ENCODE assay signal across 37 mouse cellular contexts in the genomic region with DNA sequence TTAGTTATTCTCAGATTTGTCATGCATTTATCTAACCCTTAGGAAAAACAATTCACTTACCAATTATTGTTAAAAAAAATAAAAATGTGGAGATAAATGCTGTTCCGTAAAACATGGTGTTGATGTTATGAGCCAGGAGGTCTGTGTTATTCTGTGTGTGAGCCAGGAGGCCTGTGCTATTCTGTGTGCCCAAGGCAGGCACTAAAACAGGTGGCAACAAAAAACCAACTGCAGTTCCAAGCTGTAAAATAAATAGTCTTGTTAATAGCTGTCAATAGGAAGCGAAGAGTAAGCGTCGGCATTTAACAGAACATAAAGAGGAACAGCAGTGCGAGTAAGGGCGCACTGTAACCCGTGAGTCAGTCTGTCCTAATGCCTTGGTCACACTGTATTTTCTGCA. TPM values are rescaled to one million over a fixed set of nuclear protein-coding genes. Genes with fewer than 3 reads are reported as not detected.
A peak's percentile ranks its signal among the peaks of the same experiment; 100 is the strongest.
DNase-seq lines count a peak whose midpoint lies in the region; ATAC-seq and TF ChIP-seq lines count a peak whose summit lies in the region.
"Had no signal": no experiment of that assay in that cellular context is flagged by ENCODE, and none has a peak within 500 bp of the region (broad histone marks: within the 10 kb centered on the region; RNA-seq: fewer than 3 reads in every experiment).

No protein-coding gene starts in this region.

- peaks cover 90% of the 10 kb centered on the region for H3K79me2 ChIP-seq in macrophage (ENCODE audit: inconsistent target)

- peak overlapping the region; percentile 23; the same call in 1 of the 2 replicates for H3K27ac ChIP-seq in embryonic facial prominence, embryonic 15.5 days (replicated peaks)
- no peak overlapping the region for H3K27ac ChIP-seq in embryonic facial prominence, embryonic 10.5 days (replicated peaks)
- H3K27ac ChIP-seq in layer of hippocampus, adult 2 months = peak overlapping the region; percentile 58
- H3K27ac ChIP-seq in macrophage = peak overlapping the region; percentile 22
- no peak overlapping the region for H3K27ac ChIP-seq in intestine, embryonic 15.5 days
- no peak overlapping the region for H3K27ac ChIP-seq in heart, embryonic 10.5 days
- H3K27ac ChIP-seq: heart, adult 2 months; heart, embryonic 13.5 days; hindbrain, embryonic 10.5 days; hindbrain, embryonic 15.5 days; kidney, postnatal 0 days; liver, embryonic 14.5 days; neural tube, embryonic 15.5 days; stomach, postnatal 0 days had no signal

- peaks cover 11% of the 10 kb centered on the region; the same call in 1 of the 2 replicates for H3K4me1 ChIP-seq in embryonic facial prominence, embryonic 15.5 days
- peaks cover 19% of the 10 kb centered on the region for H3K4me1 ChIP-seq in embryonic facial prominence, embryonic 10.5 days
- H3K4me1 ChIP-seq in intestine, embryonic 15.5 days (replicated peaks) = peaks cover 7% of the 10 kb centered on the region
- H3K4me1 ChIP-seq in heart, embryonic 10.5 days = peaks cover 19% of the 10 kb centered on the region

- no peak overlapping the region for H3K9ac ChIP-seq in embryonic facial prominence, embryonic 15.5 days
- no peak overlapping the region for H3K9ac ChIP-seq in intestine, embryonic 15.5 days
- H3K9ac ChIP-seq: heart, embryonic 13.5 days; hindbrain, embryonic 15.5 days; liver, embryonic 14.5 days; neural tube, embryonic 15.5 days had no signal

- no peaks in the 10 kb centered on the region for H3K27me3 ChIP-seq in embryonic facial prominence, embryonic 15.5 days
- no peaks in the 10 kb centered on the region for H3K27me3 ChIP-seq in embryonic facial prominence, embryonic 10.5 days (replicated peaks; ENCODE audit: low read depth, poor library complexity, severe bottlenecking)
- no peaks in the 10 kb centered on the region for H3K27me3 ChIP-seq in intestine, embryonic 15.5 days (replicated peaks)
- H3K27me3 ChIP-seq in heart, embryonic 10.5 days (ENCODE audit: insufficient read depth, poor library complexity, severe bottlenecking) = no peaks in the 10 kb centered on the region
- H3K27me3 ChIP-seq: heart, embryonic 13.5 days; hindbrain, embryonic 15.5 days; neural tube, embryonic 15.5 days; Patski had no signal

- H3K9me3 ChIP-seq in embryonic facial prominence, embryonic 15.5 days (replicated peaks) = no peaks in the 10 kb centered on the region
- H3K9me3 ChIP-seq in embryonic facial prominence, embryonic 10.5 days = no peaks in the 10 kb centered on the region
- H3K9me3 ChIP-seq in intestine, embryonic 15.5 days = no peaks in the 10 kb centered on the region
- no peaks in the 10 kb centered on the region for H3K9me3 ChIP-seq in heart, embryonic 10.5 days
- H3K9me3 ChIP-seq: heart, embryonic 13.5 days; hindbrain, embryonic 10.5 days; hindbrain, embryonic 15.5 days; neural tube, embryonic 15.5 days had no signal

- ATAC-seq in embryonic facial prominence, embryonic 15.5 days (ENCODE audit: insufficient number of reproducible peaks, low FRiP score, low TSS enrichment, low read depth) = no peak
- no peak for ATAC-seq in intestine, embryonic 15.5 days
- ATAC-seq: inflammation-experienced regulatory T-cells, adult 6 months; Patski had no signal

- H3K4me3 ChIP-seq in embryonic facial prominence, embryonic 15.5 days (replicated peaks) = no peak overlapping the region
- no peak overlapping the region for H3K4me3 ChIP-seq in embryonic facial prominence, embryonic 10.5 days
- H3K4me3 ChIP-seq in layer of hippocampus, adult 2 months = no peak overlapping the region
- H3K4me3 ChIP-seq in macrophage (ENCODE audit: inconsistent target) = no peak overlapping the region
- no peak overlapping the region for H3K4me3 ChIP-seq in intestine, embryonic 15.5 days (replicated peaks)
- H3K4me3 ChIP-seq in heart, embryonic 10.5 days = no peak overlapping the region
- H3K4me3 ChIP-seq: heart, adult 2 months; heart, embryonic 13.5 days; hindbrain, embryonic 10.5 days; hindbrain, embryonic 15.5 days; neural tube, embryonic 15.5 days had no signal

- H3K4me2 ChIP-seq in embryonic facial prominence, embryonic 15.5 days (replicated peaks) = no peak overlapping the region
- H3K4me2 ChIP-seq in intestine, embryonic 15.5 days (replicated peaks) = no peak overlapping the region
- H3K4me2 ChIP-seq: heart, embryonic 13.5 days; hindbrain, embryonic 15.5 days; neural tube, embryonic 15.5 days had no signal

- intact Hi-C loops in heart, postnatal 10 days (cut with DNase I) = no loop called here

- H3K36me3 ChIP-seq in embryonic facial prominence, embryonic 15.5 days = peaks cover 12% of the 10 kb centered on the region; the same call in 1 of the 2 replicates
- peaks cover 33% of the 10 kb centered on the region for H3K36me3 ChIP-seq in embryonic facial prominence, embryonic 10.5 days (replicated peaks)
- H3K36me3 ChIP-seq in macrophage (ENCODE audit: inconsistent target) = peaks cover 33% of the 10 kb centered on the region; the same call in 1 of the 2 replicates
- 0 out of 2 replicates have a peak, but pooled peaks cover 5% of the 10 kb centered on the region for H3K36me3 ChIP-seq in intestine, embryonic 15.5 days
- peaks cover 27% of the 10 kb centered on the region for H3K36me3 ChIP-seq in heart, embryonic 10.5 days

- no peak for DNase-seq in embryonic facial prominence, embryonic 10.5 days (ENCODE audit: low spot score)
- DNase-seq in heart, adult 11 months = peak; percentile 60
- DNase-seq in heart, postnatal 10 days = no peak
- peak; percentile 31 to 66 for DNase-seq in layer of hippocampus, adult 2 months (ENCODE audit: low spot score in 2 of 2)
- no peak for DNase-seq in heart, embryonic 10.5 days (ENCODE audit: low spot score)
- DNase-seq: adrenal gland, postnatal 14 days; cerebellum, adult 2 months; cerebellum, postnatal 14 days; gastrocnemius, postnatal 36 days; heart, adult 2 months; heart, postnatal 14 days; kidney, adult 18-20 months; kidney, postnatal 4 days; liver; lung, adult 2 months; lung, postnatal 10 days; midbrain, embryonic 14.5 days; right cerebral cortex, postnatal 4 days; thymus, adult 18-20 months; thymus, postnatal 25 days had no signal

- whole genome bisulfite sequencing in embryonic facial prominence, embryonic 15.5 days = 70% methylated on average over 7 of the region's 7 CpGs
- 95% methylated on average over 7 of the region's 7 CpGs for WGBS in embryonic facial prominence, embryonic 10.5 days
- 52% methylated on average over 7 of the region's 7 CpGs for WGBS in macrophage (ENCODE audit: missing documents)
- 88% methylated on average over 7 of the region's 7 CpGs for WGBS in intestine, embryonic 15.5 days
- WGBS in heart, embryonic 10.5 days = 95% methylated on average over 7 of the region's 7 CpGs

- TF ChIP-seq CTCF in layer of hippocampus, adult 2 months (conservative IDR thresholded peaks at IDR 0.05) = no peak

RNA-seq across cellular contexts. Expression of gene Flvcr1, which starts 4.9 kb away (rescaled TPM):
- 5.7 and 5.9 TPM in 2 replicates for polyA plus RNA-seq in embryonic facial prominence, embryonic 15.5 days (2015; fragmentation: Nextera tagmentation; extraction: Ambion mirVana)
- 6.9 and 7.4 TPM in 2 replicates for polyA plus RNA-seq in embryonic facial prominence, embryonic 10.5 days (2016; fragmentation: Nextera tagmentation; extraction: Ambion mirVana)
- 10 to 100 TPM in 1 of 2 experiments, 1 to 10 TPM in 1; 8.8 to 10.3 TPM for total RNA-seq in heart, postnatal 10 days (2021)
- total RNA-seq in layer of hippocampus, adult 2 months (2021) = 10 to 100 TPM; 16.9 to 18.9 TPM
- total RNA-seq in macrophage (2018; cell fraction: chromatin; rRNA removed) = 100 to 1,000 TPM in 20 of 26 experiments, 10 to 100 TPM in 6; 35.0 to 275 (median 143) TPM
- 100 to 1,000 TPM in 1 of 26 experiments, 10 to 100 TPM in 25; 32.5 to 109 (median 56.1) TPM for total RNA-seq in macrophage (2018; cell fraction: cytosol; rRNA removed)
- total RNA-seq in macrophage (2018; cell fraction: nucleus; rRNA removed) = 100 to 1,000 TPM in 21 of 26 experiments, 10 to 100 TPM in 5; 40.7 to 293 (median 123) TPM
- polyA plus RNA-seq in macrophage (2018) = 58.5 to 74.7 TPM (median 60.7 TPM) in 3 replicates
- polyA plus RNA-seq in intestine, embryonic 15.5 days (2015; fragmentation: Nextera tagmentation; extraction: Ambion mirVana) = 9.8 and 10.7 TPM in 2 replicates
- 4.4 and 8.5 TPM in 2 replicates for polyA plus RNA-seq in heart, embryonic 10.5 days (2016; fragmentation: Nextera tagmentation; extraction: Ambion mirVana)

RNA-seq across cellular contexts. Expression of gene Spata45, which starts 15.4 kb away (rescaled TPM):
- not detected in 2 replicates for polyA plus RNA-seq in embryonic facial prominence, embryonic 15.5 days (2015; fragmentation: Nextera tagmentation; extraction: Ambion mirVana)
- polyA plus RNA-seq in embryonic facial prominence, embryonic 10.5 days (2016; fragmentation: Nextera tagmentation; extraction: Ambion mirVana) = not detected in 2 replicates
- total RNA-seq in heart, postnatal 10 days (2021) = not detected
- not detected for total RNA-seq in layer of hippocampus, adult 2 months (2021)
- not detected for total RNA-seq in macrophage (2018; cell fraction: chromatin; rRNA removed)
- not detected for total RNA-seq in macrophage (2018; cell fraction: cytosol; rRNA removed)
- not detected for total RNA-seq in macrophage (2018; cell fraction: nucleus; rRNA removed)
- not detected in 3 replicates for polyA plus RNA-seq in macrophage (2018)
- polyA plus RNA-seq in intestine, embryonic 15.5 days (2015; fragmentation: Nextera tagmentation; extraction: Ambion mirVana) = not detected in 2 replicates
- not detected in 2 replicates for polyA plus RNA-seq in heart, embryonic 10.5 days (2016; fragmentation: Nextera tagmentation; extraction: Ambion mirVana)
- total RNA-seq: adrenal gland, postnatal 14 days; gastrocnemius, postnatal 36 days; heart, adult 2 months; heart, postnatal 14 days; left cerebral cortex, postnatal 14 days; MEL had no signal
- polyA plus RNA-seq: cerebellum, adult 2 months; cortical plate, adult 2 months; heart, adult 2 months; heart, embryonic 13.5 days; hindbrain, embryonic 10.5 days; hindbrain, embryonic 15.5 days; kidney, postnatal 0 days; limb, embryonic 11.5 days; liver, embryonic 14.5 days; lung, adult 2 months; midbrain, embryonic 14.5 days; neural tube, embryonic 15.5 days; Patski; spleen, adult 2 months; stomach, postnatal 0 days had no signal

RNA-seq across cellular contexts. Expression of gene Tatdn3, which starts 41.7 kb away (rescaled TPM):
- polyA plus RNA-seq in embryonic facial prominence, embryonic 15.5 days (2015; fragmentation: Nextera tagmentation; extraction: Ambion mirVana) = 13.8 and 14.7 TPM in 2 replicates
- 10.3 and 12.4 TPM in 2 replicates for polyA plus RNA-seq in embryonic facial prominence, embryonic 10.5 days (2016; fragmentation: Nextera tagmentation; extraction: Ambion mirVana)
- total RNA-seq in heart, postnatal 10 days (2021) = 10 to 100 TPM; 20.6 to 26.8 TPM
- 10 to 100 TPM; 38.4 to 48.7 TPM for total RNA-seq in layer of hippocampus, adult 2 months (2021)
- 100 to 1,000 TPM in 18 of 26 experiments, 10 to 100 TPM in 8; 43.4 to 241 (median 126) TPM for total RNA-seq in macrophage (2018; cell fraction: chromatin; rRNA removed)
- total RNA-seq in macrophage (2018; cell fraction: cytosol; rRNA removed) = 10 to 100 TPM in 7 of 26 experiments, 1 to 10 TPM in 19; 6.0 to 13.4 (median 8.5) TPM
- total RNA-seq in macrophage (2018; cell fraction: nucleus; rRNA removed) = 100 to 1,000 TPM in 2 of 26 experiments, 10 to 100 TPM in 24; 15.4 to 103 (median 65.4) TPM
- 7.7 to 13.2 TPM (median 7.9 TPM) in 3 replicates for polyA plus RNA-seq in macrophage (2018)
- 11.9 and 12.6 TPM in 2 replicates for polyA plus RNA-seq in intestine, embryonic 15.5 days (2015; fragmentation: Nextera tagmentation; extraction: Ambion mirVana)
- 16.6 and 20.7 TPM in 2 replicates for polyA plus RNA-seq in heart, embryonic 10.5 days (2016; fragmentation: Nextera tagmentation; extraction: Ambion mirVana)

RNA-seq across cellular contexts. Expression of gene Nsl1, which starts 41.8 kb away (rescaled TPM):
- 17.6 and 18.2 TPM in 2 replicates for polyA plus RNA-seq in embryonic facial prominence, embryonic 15.5 days (2015; fragmentation: Nextera tagmentation; extraction: Ambion mirVana)
- polyA plus RNA-seq in embryonic facial prominence, embryonic 10.5 days (2016; fragmentation: Nextera tagmentation; extraction: Ambion mirVana) = 35.4 and 38.6 TPM in 2 replicates
- total RNA-seq in heart, postnatal 10 days (2021) = 1 to 10 TPM; 2.3 to 2.7 TPM
- 1 to 10 TPM in 1 of 2 experiments, under 1 TPM in 1; 0.87 to 1.3 TPM for total RNA-seq in layer of hippocampus, adult 2 months (2021)
- 10 to 100 TPM in 1 of 26 experiments, 1 to 10 TPM in 24, under 1 TPM in 1; 0.87 to 10.3 (median 4.8) TPM for total RNA-seq in macrophage (2018; cell fraction: chromatin; rRNA removed)
- 1 to 10 TPM in 21 of 26 experiments, under 1 TPM in 5; 0.52 to 3.7 (median 1.5) TPM for total RNA-seq in macrophage (2018; cell fraction: cytosol; rRNA removed)
- 10 to 100 TPM in 1 of 26 experiments, 1 to 10 TPM in 23, under 1 TPM in 2; 0.81 to 13.5 (median 3.0) TPM for total RNA-seq in macrophage (2018; cell fraction: nucleus; rRNA removed)
- polyA plus RNA-seq in macrophage (2018) = 1.1 to 7.5 TPM (median 2.4 TPM) in 3 replicates
- polyA plus RNA-seq in intestine, embryonic 15.5 days (2015; fragmentation: Nextera tagmentation; extraction: Ambion mirVana) = 17.0 and 18.8 TPM in 2 replicates
- polyA plus RNA-seq in heart, embryonic 10.5 days (2016; fragmentation: Nextera tagmentation; extraction: Ambion mirVana) = 20.6 and 21.8 TPM in 2 replicates

RNA-seq across cellular contexts. Expression of gene Vash2, which starts 41.9 kb away (rescaled TPM):
- 45.3 and 49.0 TPM in 2 replicates for polyA plus RNA-seq in embryonic facial prominence, embryonic 15.5 days (2015; fragmentation: Nextera tagmentation; extraction: Ambion mirVana)
- polyA plus RNA-seq in embryonic facial prominence, embryonic 10.5 days (2016; fragmentation: Nextera tagmentation; extraction: Ambion mirVana) = 52.7 and 56.7 TPM in 2 replicates
- 1 to 10 TPM; 6.3 to 7.5 TPM for total RNA-seq in heart, postnatal 10 days (2021)
- total RNA-seq in layer of hippocampus, adult 2 months (2021) = 1 to 10 TPM; 1.6 to 1.7 TPM
- total RNA-seq in macrophage (2018; cell fraction: chromatin; rRNA removed) = 1 to 10 TPM in 11 of 26 experiments, under 1 TPM in 14, not detected in 1; 0.15 to 7.6 (median 0.91) TPM
- total RNA-seq in macrophage (2018; cell fraction: cytosol; rRNA removed) = 1 to 10 TPM in 12 of 26 experiments, under 1 TPM in 14; 0.38 to 3.7 (median 0.87) TPM
- 1 to 10 TPM in 12 of 26 experiments, under 1 TPM in 14; 0.14 to 6.1 (median 0.99) TPM for total RNA-seq in macrophage (2018; cell fraction: nucleus; rRNA removed)
- 1.9 to 3.0 TPM (median 2.0 TPM) in 3 replicates for polyA plus RNA-seq in macrophage (2018)
- 15.6 and 19.1 TPM in 2 replicates for polyA plus RNA-seq in intestine, embryonic 15.5 days (2015; fragmentation: Nextera tagmentation; extraction: Ambion mirVana)
- polyA plus RNA-seq in heart, embryonic 10.5 days (2016; fragmentation: Nextera tagmentation; extraction: Ambion mirVana) = 56.7 and 78.7 TPM in 2 replicates

Comparison
In these comparisons a context has a peak if more than half of its experiments do, and no peak if none do; other contexts are left out.
1. H3K27ac ChIP-seq: peak in embryonic facial prominence, embryonic 15.5 days (single experiment), layer of hippocampus, adult 2 months (single experiment) and macrophage (single experiment); none in embryonic facial prominence, embryonic 10.5 days (single experiment), intestine, embryonic 15.5 days (single experiment) and heart, embryonic 10.5 days (single experiment).
2. DNase-seq: peak in heart, adult 11 months (single experiment) and layer of hippocampus, adult 2 months (2 of 2); none in embryonic facial prominence, embryonic 10.5 days (single experiment), heart, postnatal 10 days (0 of 2) and heart, embryonic 10.5 days (single experiment).